Comparison of ENCODE assay signal across 17 mouse cellular contexts in the genomic region with DNA sequence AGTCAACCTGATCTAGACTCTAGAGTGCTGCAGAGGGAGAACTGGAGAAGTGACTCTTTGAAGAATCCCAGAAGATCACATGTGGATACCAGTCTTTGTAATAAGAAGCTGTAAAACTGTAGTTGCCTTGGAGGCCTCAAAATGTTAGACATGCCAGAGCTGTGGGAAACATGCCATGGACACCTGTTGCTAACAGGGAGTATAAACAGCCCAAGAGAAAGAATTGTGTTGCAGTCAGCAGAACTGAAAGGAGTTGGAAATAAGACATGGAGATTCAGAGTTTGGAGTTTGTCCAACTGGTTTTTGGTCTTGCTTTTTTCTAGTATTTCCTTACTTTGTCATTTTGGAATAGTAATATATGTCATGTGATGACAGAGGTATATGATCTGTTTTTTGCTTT.
"Had no signal": no experiment of that assay in that cellular context is flagged by ENCODE, and none has a peak within 500 bp of the region (broad histone marks: within the 10 kb centered on the region; RNA-seq: fewer than 3 reads in every experiment).

No protein-coding gene starts in this region.

- DNase-seq: lung, adult 18-20 months; lung, embryonic 14.5 days; lung, postnatal 10 days; lung, postnatal 4 days; midbrain, embryonic 14.5 days; right cerebral cortex, postnatal 14 days; thymus, adult 2 months; thymus, postnatal 25 days; thymus, postnatal 4 days had no signal

- H3K4me1 ChIP-seq: midbrain, embryonic 10.5 days; midbrain, embryonic 12.5 days; neural tube, embryonic 13.5 days; neural tube, embryonic 15.5 days; stomach, embryonic 15.5 days had no signal

- H3K9ac ChIP-seq: lung, embryonic 14.5 days; midbrain, embryonic 12.5 days; neural tube, embryonic 13.5 days; neural tube, embryonic 15.5 days; stomach, embryonic 15.5 days had no signal

- ATAC-seq: midbrain, embryonic 16.5 days had no signal

- H3K36me3 ChIP-seq: midbrain, embryonic 10.5 days; midbrain, embryonic 12.5 days; neural tube, embryonic 13.5 days; neural tube, embryonic 15.5 days; stomach, embryonic 15.5 days had no signal

- H3K4me2 ChIP-seq: lung, embryonic 14.5 days; midbrain, embryonic 12.5 days; neural tube, embryonic 13.5 days; neural tube, embryonic 15.5 days; stomach, embryonic 15.5 days had no signal

- H3K27ac ChIP-seq: midbrain, embryonic 10.5 days; midbrain, embryonic 12.5 days; neural tube, embryonic 13.5 days; neural tube, embryonic 15.5 days; stomach, embryonic 15.5 days; stomach, postnatal 0 days had no signal

- H3K9me3 ChIP-seq: midbrain, embryonic 10.5 days; midbrain, embryonic 12.5 days; neural tube, embryonic 13.5 days; neural tube, embryonic 15.5 days; stomach, embryonic 15.5 days had no signal

- H3K4me3 ChIP-seq: midbrain, embryonic 10.5 days; midbrain, embryonic 12.5 days; myocyte; neural tube, embryonic 13.5 days; neural tube, embryonic 15.5 days; stomach, embryonic 15.5 days had no signal

- H3K27me3 ChIP-seq: midbrain, embryonic 12.5 days; neural tube, embryonic 13.5 days; neural tube, embryonic 15.5 days; stomach, embryonic 15.5 days had no signal
